Mouse (Mus musculus) embryonic stem cell, embryonic (primary cell): ENCODE measurements around the gene AI464131.

Experiments
- CTCF ChIA-PET, 4 experiments: fragments of 300-600 bp in 2 of 4; fragments of 350-600 bp in 2 of 4; sonication (Branson Sonifier 250); formaldehyde crosslinking; loops; one replicate each; lab custom pipeline; 2022; ENCODE audit warnings: inconsistent platforms in 2 of 4; lab: Charles Lee
- POLR2A ChIA-PET, 4 experiments: fragments of 300-600 bp in 2 of 4; fragments of 350-600 bp in 2 of 4; sonication (Branson Sonifier 250); formaldehyde crosslinking; loops; one replicate each; lab custom pipeline; 2022; ENCODE audit warnings: antibody characterized with exemption in 4 of 4, inconsistent platforms in 1 of 4; lab: Charles Lee

The AI464131 gene

GRCm38 (mm10) chr4:41497579-41497978 lies 5.3 kb downstream of the AI464131 start:
- POLR2A ChIA-PET = interaction anchor here in 3 of 4 experiments (0.5 to 2.7 kb wide), 11 partner anchors 10 to 400 kb away, joined by 3 to 9 read pairs (median 5); partner anchors contain the start of genes Kif24 (in 2 of the 3), Nudt2 (in 2 of the 3), Aqp3 (in 1 of the 3) and Sigmar1 (in 1 of the 3)

GRCm38 (mm10) chr4:41497046-41497445 lies 5.8 kb downstream of the AI464131 start:
- ChIA-PET POLR2A (interaction anchor here in 2 of 4 experiments (0.6 to 2.7 kb wide), 9 partner anchors 11 to 399 kb away, joined by 3 to 9 read pairs (median 5); partner anchors contain the start of genes Kif24 (in 2 of the 2), Nudt2 (in 2 of the 2), Aqp3 (in 1 of the 2) and Sigmar1 (in 1 of the 2)), CTCF (interaction anchor here (0.6 to 2.2 kb wide), 18 partner anchors 9 to 214 kb away, joined by 3 to 10 read pairs (median 4); partner anchors contain the start of genes Dnaic1 (in 2 of the 4), Fam219a (in 2 of the 4) and Ubap1 (in 1 of the 4))

More at GRCm38 (mm10) chr4:41497579-41497978, 5.3 kb downstream of the AI464131 start:
- CTCF ChIA-PET = interaction anchor here (0.7 to 2.2 kb wide), 20 partner anchors 9 to 216 kb away, joined by 3 to 10 read pairs (median 4); partner anchors contain the start of genes Dnaic1 (in 2 of the 4), Fam219a (in 2 of the 4), Kif24 (in 1 of the 4) and Nudt2 (in 1 of the 4)

GRCm38 (mm10) chr4:41495850-41496249 lies 7.0 kb downstream of the AI464131 start:
- POLR2A ChIA-PET = interaction anchor here in 1 of 4 experiments (1.2 to 2.4 kb wide), 2 partner anchors 10 to 15 kb away, joined by 3 to 8 read pairs; no protein-coding TSS in a partner anchor
- CTCF ChIA-PET = interaction anchor here in 2 of 4 experiments (0.7 to 2.0 kb wide), 2 partner anchors 9 to 10 kb away, joined by 3 to 9 read pairs; no protein-coding TSS in a partner anchor

GRCm38 (mm10) chr4:41495076-41495475 lies 7.8 kb downstream of the AI464131 start:
- ChIA-PET POLR2A (interaction anchor here in 2 of 4 experiments (0.8 to 2.4 kb wide), 3 partner anchors 8 to 15 kb away, joined by 3 to 8 read pairs (median 3); partner anchors contain the start of gene AI464131 (in 1 of the 2)), CTCF (interaction anchor here in 3 of 4 experiments (0.5 to 2.0 kb wide), 3 partner anchors 9 to 145 kb away, joined by 3 to 9 read pairs (median 3); partner anchors contain the start of gene Enho (in 1 of the 3))

GRCm38 (mm10) chr4:41494378-41494777 lies 8.5 kb downstream of the AI464131 start:
- POLR2A ChIA-PET = interaction anchor here in 3 of 4 experiments (0.6 to 2.4 kb wide), 4 partner anchors 9 to 29 kb away, joined by 3 to 8 read pairs (median 4); partner anchors contain the start of genes AI464131 (in 1 of the 3), Kif24 (in 1 of the 3) and Nudt2 (in 1 of the 3)
- CTCF ChIA-PET = interaction anchor here in 2 of 4 experiments (1.2 to 2.0 kb wide), 2 partner anchors 10 to 11 kb away, joined by 3 to 9 read pairs; no protein-coding TSS in a partner anchor

- POLR2A ChIA-PET = interaction anchor here in 2 of 4 experiments (0.6 to 1.4 kb wide), 4 partner anchors 9 to 463 kb away, joined by 3 to 5 read pairs (median 4); partner anchors contain the start of genes AI464131 (in 1 of the 2), Kif24 (in 1 of the 2) and Nudt2 (in 1 of the 2)
- CTCF ChIA-PET = interaction anchor here in 3 of 4 experiments (0.8 to 1.2 kb wide), 3 partner anchors 10 to 25 kb away, joined by 3 to 5 read pairs (median 4); no protein-coding TSS in a partner anchor
Measured at GRCm38 (mm10) chr4:41493464-41494116, 9.3 kb downstream of the AI464131 start.

GRCm38 (mm10) chr4:41492951-41493350 lies 9.9 kb downstream of the AI464131 start:
- POLR2A ChIA-PET = interaction anchor here in 1 of 4 experiments (1.4 kb wide), 2 partner anchors 10 to 28 kb away, joined by 4 to 5 read pairs; partner anchors contain the start of genes AI464131, Kif24 and Nudt2
- CTCF ChIA-PET = interaction anchor here in 1 of 4 experiments (1.2 kb wide), 1 partner anchor 24 kb away, joined by 4 read pairs; no protein-coding TSS in a partner anchor

- POLR2A ChIA-PET = interaction anchor here in 1 of 4 experiments (1.5 to 2.7 kb wide), 2 partner anchors 10 to 14 kb away, joined by 5 to 8 read pairs; no protein-coding TSS in a partner anchor
- CTCF ChIA-PET = interaction anchor here in 1 of 4 experiments (0.5 to 6.2 kb wide), 3 partner anchors 13 to 153 kb away, joined by 3 to 26 read pairs (median 4); no protein-coding TSS in a partner anchor
Measured at GRCm38 (mm10) chr4:41481601-41482017, 21.3 kb downstream of the AI464131 start.

GRCm38 (mm10) chr4:41480254-41480653 lies 22.6 kb downstream of the AI464131 start:
- POLR2A ChIA-PET = interaction anchor here in 1 of 4 experiments (1.4 to 2.7 kb wide), 4 partner anchors 9 to 22 kb away, joined by 4 to 8 read pairs (median 6); partner anchors contain the start of gene AI464131

GRCm38 (mm10) chr4:41479456-41479804 lies 23.4 kb downstream of the AI464131 start:
- POLR2A ChIA-PET = interaction anchor here in 2 of 4 experiments (0.6 to 2.7 kb wide), 7 partner anchors 9 to 25 kb away, joined by 3 to 9 read pairs (median 5); partner anchors contain the start of genes AI464131 (in 1 of the 2), Kif24 (in 1 of the 2) and Nudt2 (in 1 of the 2)

More at GRCm38 (mm10) chr4:41480254-41480653, 22.6 kb downstream of the AI464131 start:
- CTCF ChIA-PET = interaction anchor here in 3 of 4 experiments (1.1 to 6.2 kb wide), 5 partner anchors 11 to 25 kb away, joined by 4 to 26 read pairs (median 5); no protein-coding TSS in a partner anchor

GRCm38 (mm10) chr4:41478751-41479455 lies 24.0 kb downstream of the AI464131 start:
- CTCF ChIA-PET = interaction anchor here (0.5 to 6.2 kb wide), 18 partner anchors 8 to 1466 kb away, joined by 3 to 26 read pairs (median 4); partner anchors contain the start of genes AI464131 (in 1 of the 4), Kif24 (in 1 of the 4) and Nudt2 (in 1 of the 4)
- POLR2A ChIA-PET = interaction anchor here (0.6 to 2.7 kb wide), 8 partner anchors 8 to 26 kb away, joined by 3 to 9 read pairs (median 5); partner anchors contain the start of genes AI464131 (in 1 of the 4), Kif24 (in 1 of the 4) and Nudt2 (in 1 of the 4)

More at GRCm38 (mm10) chr4:41479456-41479804, 23.4 kb downstream of the AI464131 start:
- CTCF ChIA-PET = interaction anchor here (0.6 to 6.2 kb wide), 14 partner anchors 8 to 186 kb away, joined by 3 to 26 read pairs (median 4); partner anchors contain the start of genes AI464131 (in 1 of the 4), Kif24 (in 1 of the 4) and Nudt2 (in 1 of the 4)

GRCm38 (mm10) chr4:41477648-41478160 lies 25.2 kb downstream of the AI464131 start:
- ChIA-PET POLR2A (interaction anchor here in 2 of 4 experiments (1.0 to 2.2 kb wide), 2 partner anchors 13 to 25 kb away, joined by 4 to 9 read pairs; partner anchors contain the start of genes AI464131 (in 1 of the 2), Kif24 (in 1 of the 2) and Nudt2 (in 1 of the 2)), CTCF (interaction anchor here in 2 of 4 experiments (1.1 to 1.4 kb wide), 2 partner anchors 9 to 20 kb away, joined by 3 to 7 read pairs; no protein-coding TSS in a partner anchor)

GRCm38 (mm10) chr4:41471384-41471689 lies 31.5 kb downstream of the AI464131 start:
- CTCF ChIA-PET = interaction anchor here in 3 of 4 experiments (0.6 to 4.5 kb wide), 7 partner anchors 8 to 1169 kb away, joined by 3 to 74 read pairs (median 4); partner anchors contain the start of gene AI464131 (in 1 of the 3)

GRCm38 (mm10) chr4:41470684-41471383 lies 32.0 kb downstream of the AI464131 start:
- ChIA-PET CTCF (interaction anchor here in 3 of 4 experiments (0.5 to 4.5 kb wide), 8 partner anchors 9 to 237 kb away, joined by 3 to 74 read pairs (median 4); partner anchors contain the start of gene AI464131 (in 1 of the 3)), POLR2A (interaction anchor here in 1 of 4 experiments (1.1 to 1.8 kb wide), 4 partner anchors 9 to 241 kb away, joined by 3 to 5 read pairs (median 4); partner anchors contain the start of gene AI464131)

More at GRCm38 (mm10) chr4:41471384-41471689, 31.5 kb downstream of the AI464131 start:
- POLR2A ChIA-PET = interaction anchor here in 2 of 4 experiments (0.6 to 1.8 kb wide), 5 partner anchors 8 to 241 kb away, joined by 3 to 5 read pairs (median 4); partner anchors contain the start of gene AI464131 (in 1 of the 2)
